Mouse (Mus musculus) cerebellum, postnatal 10 days (tissue): ENCODE measurements at regions not wholly inside any gene's neighbourhood (a gene's known extent, or its start where the extent isn't known, plus 50 kb on each side); places are given as distances from the start of the nearest gene placed in this dataset.
A peak's percentile ranks its signal among the peaks of the same experiment; 100 is the strongest.

ENCODE experiments used
- DNase-seq, 2 experiments: peaks; one replicate each; pipeline ENCODE4 v3.0.0; 2021; ENCODE audit warnings: mixed read lengths in 2 of 2

- no peak for DNase-seq
Observed at GRCm38 (mm10) chr4:11903861-11904260, 77.2 kb downstream of the Gm10604 start.

GRCm38 (mm10) chr4:11903401-11903800 lies 77.7 kb downstream of the Gm10604 start:
- DNase-seq, result no peak

- no peak for DNase-seq
Observed at GRCm38 (mm10) chr4:11899979-11900624, 81.0 kb downstream of the Gm10604 start.

GRCm38 (mm10) chr4:11897231-11897630 lies 83.8 kb downstream of the Gm10604 start:
- no peak for DNase-seq

- DNase-seq, result no peak
Observed at GRCm38 (mm10) chr4:11895857-11896825, 84.9 kb downstream of the Gm10604 start.

- DNase-seq, result no peak
Observed at GRCm38 (mm10) chr4:11893560-11894205, 87.4 kb downstream of the Gm10604 start.

GRCm38 (mm10) chr4:11889039-11889600 lies 91.9 kb downstream of the Gm10604 start:
- peak; percentile 14 to 27 for DNase-seq

- no peak for DNase-seq
Observed at GRCm38 (mm10) chr4:11887377-11887776, 93.7 kb downstream of the Gm10604 start.

GRCm38 (mm10) chr4:11885499-11885898 lies 95.6 kb downstream of the Gm10604 start:
- DNase-seq, result no peak

GRCm38 (mm10) chr4:11884818-11885217 lies 96.2 kb downstream of the Gm10604 start:
- no peak for DNase-seq

- DNase-seq, result no peak
Observed at GRCm38 (mm10) chr4:11883295-11883694, 97.8 kb downstream of the Gm10604 start.

GRCm38 (mm10) chr4:11882666-11883065 lies 98.4 kb downstream of the Gm10604 start:
- DNase-seq, result no peak

- no peak for DNase-seq
Observed at GRCm38 (mm10) chr4:11878638-11879037, 102.4 kb downstream of the Gm10604 start.

- DNase-seq, result no peak
Observed at GRCm38 (mm10) chr4:11877945-11878344, 103.1 kb downstream of the Gm10604 start.

- no peak for DNase-seq
Observed at GRCm38 (mm10) chr4:11876009-11876408, 105.1 kb downstream of the Gm10604 start.

GRCm38 (mm10) chr4:11874586-11875264 lies 106.3 kb downstream of the Gm10604 start:
- DNase-seq, result no peak

GRCm38 (mm10) chr4:11872036-11872435 lies 109.0 kb downstream of the Gm10604 start:
- peak; percentile 15 to 26 for DNase-seq

GRCm38 (mm10) chr4:11869721-11870120 lies 111.3 kb downstream of the Gm10604 start:
- DNase-seq, result peak; percentile 9 to 11

GRCm38 (mm10) chr4:11868565-11868964 lies 112.5 kb downstream of the Gm10604 start:
- no peak for DNase-seq
